10 mouse cellular contexts compared by ENCODE assay signal in the genomic region with DNA sequence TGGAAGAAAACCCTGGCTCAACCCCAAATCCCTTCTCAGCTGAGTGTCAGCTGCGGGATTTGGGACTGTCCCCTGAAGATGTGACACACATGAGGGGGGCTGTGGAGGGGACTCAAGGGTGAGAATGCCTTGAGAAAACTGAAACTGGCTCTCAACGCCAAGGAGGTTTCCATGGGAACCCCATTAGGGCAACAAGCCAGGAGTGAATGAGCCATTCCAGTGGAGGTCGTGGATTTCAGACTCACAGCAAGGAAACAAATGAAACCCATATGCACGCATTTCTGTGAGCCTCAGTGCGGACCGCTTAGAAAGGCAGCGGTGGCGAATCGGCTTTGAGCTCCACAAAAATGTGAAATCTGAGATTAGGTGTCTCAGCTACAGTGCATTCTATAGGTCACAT. TPM values are rescaled to one million over a fixed set of nuclear protein-coding genes. Genes with fewer than 3 reads are reported as not detected.
A peak's percentile ranks its signal among the peaks of the same experiment; 100 is the strongest.
DNase-seq lines count a peak whose midpoint lies in the region; ATAC-seq lines count a peak whose summit lies in the region.
"Had no signal": no experiment of that assay in that cellular context is flagged by ENCODE, and none has a peak within 500 bp of the region (broad histone marks: within the 10 kb centered on the region; RNA-seq: fewer than 3 reads in every experiment).

No protein-coding gene starts in this region.

- WGBS in forebrain, embryonic 10.5 days: 52% methylated on average over 9 of the region's 9 CpGs
- 40% methylated on average over 9 of the region's 9 CpGs for WGBS in forebrain, embryonic 12.5 days
- WGBS in limb, embryonic 15.5 days: 15% methylated on average over 9 of the region's 9 CpGs
- WGBS in stomach, embryonic 15.5 days: 29% methylated on average over 9 of the region's 9 CpGs
- 65% methylated on average over 9 of the region's 9 CpGs for WGBS in liver, embryonic 11.5 days

- peak overlapping the region; percentile 63; the same call in 1 of the 2 replicates for H3K27ac ChIP-seq in forebrain, embryonic 10.5 days
- no peak overlapping the region for H3K27ac ChIP-seq in forebrain, embryonic 12.5 days
- H3K27ac ChIP-seq in limb, embryonic 15.5 days: peak overlapping the region; percentile 86
- H3K27ac ChIP-seq in stomach, embryonic 15.5 days: peak overlapping the region; percentile 45
- no peak overlapping the region for H3K27ac ChIP-seq in liver, embryonic 11.5 days (ENCODE audit: low read depth, low read length)

- peaks cover 29% of the 10 kb centered on the region for H3K4me1 ChIP-seq in forebrain, embryonic 10.5 days
- peaks cover 16% of the 10 kb centered on the region for H3K4me1 ChIP-seq in forebrain, embryonic 12.5 days
- peaks cover 31% of the 10 kb centered on the region for H3K4me1 ChIP-seq in limb, embryonic 15.5 days
- peaks cover 14% of the 10 kb centered on the region for H3K4me1 ChIP-seq in stomach, embryonic 15.5 days
- H3K4me1 ChIP-seq in liver, embryonic 11.5 days (replicated peaks; ENCODE audit: control insufficient read depth, insufficient read depth, low read length): peaks cover 19% of the 10 kb centered on the region

- H3K9me3 ChIP-seq in forebrain, embryonic 10.5 days: no peaks in the 10 kb centered on the region
- 0 out of 2 replicates have a peak, but pooled peaks cover 3% of the 10 kb centered on the region for H3K9me3 ChIP-seq in forebrain, embryonic 12.5 days
- H3K9me3 ChIP-seq in limb, embryonic 15.5 days: no peaks in the 10 kb centered on the region
- H3K9me3 ChIP-seq in stomach, embryonic 15.5 days: no peaks in the 10 kb centered on the region
- H3K9me3 ChIP-seq in liver, embryonic 11.5 days (ENCODE audit: control insufficient read depth, low read length): no peaks in the 10 kb centered on the region

- H3K9ac ChIP-seq in forebrain, embryonic 12.5 days: no peak overlapping the region
- H3K9ac ChIP-seq in limb, embryonic 15.5 days: no peak overlapping the region
- H3K9ac ChIP-seq in stomach, embryonic 15.5 days: no peak overlapping the region
- H3K9ac ChIP-seq in liver, embryonic 11.5 days (ENCODE audit: low read depth, low read length): no peak overlapping the region

- H3K27me3 ChIP-seq in forebrain, embryonic 10.5 days (ENCODE audit: poor library complexity, severe bottlenecking): no peaks in the 10 kb centered on the region
- no peaks in the 10 kb centered on the region for H3K27me3 ChIP-seq in forebrain, embryonic 12.5 days
- no peaks in the 10 kb centered on the region for H3K27me3 ChIP-seq in limb, embryonic 15.5 days
- H3K27me3 ChIP-seq in stomach, embryonic 15.5 days (replicated peaks): no peaks in the 10 kb centered on the region
- H3K27me3 ChIP-seq in liver, embryonic 11.5 days (replicated peaks; ENCODE audit: control insufficient read depth, insufficient read depth, low read length): no peaks in the 10 kb centered on the region

- DNase-seq in forebrain, embryonic 10.5 days (ENCODE audit: extremely low spot score, low spot score): peak; percentile 41
- peak; percentile 72 for DNase-seq in testis, postnatal 10 days (ENCODE audit: low spot score)
- no peak for DNase-seq in testis, postnatal 14 days (ENCODE audit: low spot score)
- peak; percentile 42 to 62 for DNase-seq in gastrocnemius, postnatal 4 days (ENCODE audit: low spot score in 2 of 2)
- no peak for DNase-seq in liver, embryonic 11.5 days (ENCODE audit: low spot score)

- H3K36me3 ChIP-seq in forebrain, embryonic 10.5 days (replicated peaks): no peaks in the 10 kb centered on the region
- H3K36me3 ChIP-seq in forebrain, embryonic 12.5 days (replicated peaks): no peaks in the 10 kb centered on the region
- H3K36me3 ChIP-seq in limb, embryonic 15.5 days: no peaks in the 10 kb centered on the region
- H3K36me3 ChIP-seq in stomach, embryonic 15.5 days: no peaks in the 10 kb centered on the region
- H3K36me3 ChIP-seq in liver, embryonic 11.5 days (ENCODE audit: control insufficient read depth, insufficient read depth, low read length): no peaks in the 10 kb centered on the region

- ATAC-seq in forebrain, embryonic 12.5 days (ENCODE audit: low FRiP score): no peak
- ATAC-seq in limb, embryonic 15.5 days (ENCODE audit: insufficient number of reproducible peaks, low FRiP score, low TSS enrichment, low read depth): peak; percentile 78
- ATAC-seq in stomach, embryonic 15.5 days (ENCODE audit: insufficient read depth, low FRiP score, low read depth): no peak
- no peak for ATAC-seq in liver, embryonic 11.5 days (replicated peaks; ENCODE audit: low FRiP score)

- no peak overlapping the region for H3K4me2 ChIP-seq in forebrain, embryonic 12.5 days
- H3K4me2 ChIP-seq in limb, embryonic 15.5 days: 0 out of 2 replicates have a peak overlapping the region, but pooled peaks have one; percentile 8
- peak overlapping the region; percentile 6; the same call in 1 of the 2 replicates for H3K4me2 ChIP-seq in stomach, embryonic 15.5 days
- no peak overlapping the region for H3K4me2 ChIP-seq in liver, embryonic 11.5 days

- H3K4me3 ChIP-seq in forebrain, embryonic 10.5 days: no peak overlapping the region
- no peak overlapping the region for H3K4me3 ChIP-seq in forebrain, embryonic 12.5 days (replicated peaks)
- H3K4me3 ChIP-seq in limb, embryonic 15.5 days: no peak overlapping the region
- no peak overlapping the region for H3K4me3 ChIP-seq in stomach, embryonic 15.5 days (replicated peaks)
- H3K4me3 ChIP-seq in liver, embryonic 11.5 days (ENCODE audit: low read depth, low read length): no peak overlapping the region

RNA-seq across cellular contexts. Expression of gene Prss38, which starts 18.1 kb away (rescaled TPM):
- polyA plus RNA-seq in forebrain, embryonic 10.5 days (2016; fragmentation: Nextera tagmentation; extraction: Ambion mirVana): not detected in 2 replicates
- not detected in 2 replicates for polyA plus RNA-seq in forebrain, embryonic 12.5 days (2016; fragmentation: Nextera tagmentation; extraction: Ambion mirVana)
- not detected for total RNA-seq in gastrocnemius, postnatal 4 days (2021)
- polyA plus RNA-seq in limb, embryonic 15.5 days (2015; fragmentation: Nextera tagmentation; extraction: Ambion mirVana): 0.12 TPM in 1 of 2 replicates, not detected in the other
- 0.10 TPM in 1 of 2 replicates, not detected in the other for polyA plus RNA-seq in stomach, embryonic 15.5 days (2015; fragmentation: Nextera tagmentation; extraction: Ambion mirVana)
- not detected in 2 replicates for polyA plus RNA-seq in liver, embryonic 11.5 days (2014; fragmentation: Nextera tagmentation; extraction: Ambion mirVana)
- total RNA-seq: left cerebral cortex, postnatal 36 days had no signal
- polyA plus RNA-seq: C2C12 had no signal

RNA-seq across cellular contexts. Expression of gene Jmjd4, which starts 56.3 kb away (rescaled TPM):
- 19.7 and 20.9 TPM in 2 replicates for polyA plus RNA-seq in forebrain, embryonic 10.5 days (2016; fragmentation: Nextera tagmentation; extraction: Ambion mirVana)
- polyA plus RNA-seq in forebrain, embryonic 12.5 days (2016; fragmentation: Nextera tagmentation; extraction: Ambion mirVana): 13.3 and 15.6 TPM in 2 replicates
- total RNA-seq in gastrocnemius, postnatal 4 days (2021): 10 to 100 TPM in 1 of 2 experiments, 1 to 10 TPM in 1; 8.5 to 10.0 TPM
- 11.2 and 11.7 TPM in 2 replicates for polyA plus RNA-seq in limb, embryonic 15.5 days (2015; fragmentation: Nextera tagmentation; extraction: Ambion mirVana)
- polyA plus RNA-seq in stomach, embryonic 15.5 days (2015; fragmentation: Nextera tagmentation; extraction: Ambion mirVana): 10.5 and 11.0 TPM in 2 replicates
- 10.8 and 12.7 TPM in 2 replicates for polyA plus RNA-seq in liver, embryonic 11.5 days (2014; fragmentation: Nextera tagmentation; extraction: Ambion mirVana)

RNA-seq across cellular contexts. Expression of gene Snap47, which starts 57.4 kb away (rescaled TPM):
- polyA plus RNA-seq in forebrain, embryonic 10.5 days (2016; fragmentation: Nextera tagmentation; extraction: Ambion mirVana): 111 and 114 TPM in 2 replicates
- polyA plus RNA-seq in forebrain, embryonic 12.5 days (2016; fragmentation: Nextera tagmentation; extraction: Ambion mirVana): 169 and 173 TPM in 2 replicates
- total RNA-seq in gastrocnemius, postnatal 4 days (2021): 10 to 100 TPM; 34.8 to 40.9 TPM
- polyA plus RNA-seq in limb, embryonic 15.5 days (2015; fragmentation: Nextera tagmentation; extraction: Ambion mirVana): 116 and 118 TPM in 2 replicates
- 88.7 and 91.0 TPM in 2 replicates for polyA plus RNA-seq in stomach, embryonic 15.5 days (2015; fragmentation: Nextera tagmentation; extraction: Ambion mirVana)
- polyA plus RNA-seq in liver, embryonic 11.5 days (2014; fragmentation: Nextera tagmentation; extraction: Ambion mirVana): 57.9 and 67.4 TPM in 2 replicates

Comparison
In these comparisons a context has a peak if more than half of its experiments do, and no peak if none do; other contexts are left out.
1. DNase-seq: peak in forebrain, embryonic 10.5 days (single experiment), testis, postnatal 10 days (single experiment) and gastrocnemius, postnatal 4 days (2 of 2); none in testis, postnatal 14 days (single experiment) and liver, embryonic 11.5 days (single experiment).
2. H3K27ac ChIP-seq: peak in forebrain, embryonic 10.5 days (single experiment), limb, embryonic 15.5 days (single experiment) and stomach, embryonic 15.5 days (single experiment); none in forebrain, embryonic 12.5 days (single experiment) and liver, embryonic 11.5 days (single experiment).
3. H3K4me2 ChIP-seq: peak in limb, embryonic 15.5 days (single experiment) and stomach, embryonic 15.5 days (single experiment); none in forebrain, embryonic 12.5 days (single experiment) and liver, embryonic 11.5 days (single experiment).